Mouse (Mus musculus): ENCODE data around the gene Epha3. TPM values are rescaled to one million over a fixed set of nuclear protein-coding genes. Genes with fewer than 3 reads are reported as not detected.

Epha3 gene
- total RNA-seq, 2 experiments from 2014 or later: 0.26 to 0.41 TPM

DNA sequence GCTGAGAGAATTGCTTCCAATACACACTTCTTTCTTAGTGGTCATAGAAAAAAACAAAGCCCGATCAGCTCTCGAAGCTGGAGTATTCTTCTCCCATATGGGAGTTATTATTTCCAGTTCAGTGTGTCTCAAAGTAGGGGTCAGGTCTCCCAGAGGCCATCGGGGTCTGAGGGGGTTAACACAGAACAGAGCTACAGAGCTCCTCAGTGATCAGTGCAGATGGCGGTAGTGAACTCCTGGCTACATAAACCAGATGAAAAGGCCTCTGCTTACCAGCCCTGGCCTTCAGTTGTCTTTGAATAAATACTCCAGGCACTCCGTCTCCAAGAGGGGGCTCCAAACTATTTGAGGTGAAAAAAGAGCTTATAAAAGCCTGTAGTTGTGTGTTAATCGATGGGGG, 362.5 kb downstream of the Epha3 start:
- DNase-seq (ENCODE audit: low spot score): no peak

DNA sequence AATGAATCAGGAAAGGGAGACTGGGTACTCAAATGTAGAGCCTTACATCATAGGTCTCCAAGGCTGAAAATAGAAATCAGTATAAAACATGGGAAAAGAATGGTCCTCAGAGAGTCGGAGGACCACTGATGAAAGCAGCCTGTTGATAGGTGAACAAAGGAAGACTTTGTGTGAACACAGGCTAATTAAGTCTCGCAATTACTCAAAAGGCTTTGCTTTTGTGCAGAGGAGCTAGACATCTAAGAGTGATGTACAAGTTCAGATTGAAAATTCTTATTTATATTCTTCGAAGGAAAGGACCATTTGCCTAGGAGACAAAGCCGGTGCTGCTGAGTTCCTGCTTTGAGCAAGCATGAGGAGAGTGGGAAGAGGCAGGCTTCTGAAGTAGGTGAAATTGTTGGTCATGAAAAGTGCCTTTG, 363.0 kb downstream of the Epha3 start:
- no peak for DNase-seq (ENCODE audit: low spot score)

Data from gastrocnemius, adult 18-20 months (tissue).